Mouse (Mus musculus) embryonic stem cell, embryonic (primary cell): ENCODE measurements around the gene Trp53.

Source experiments
- CTCF ChIA-PET, 4 experiments: fragments of 300-600 bp in 2 of 4; fragments of 350-600 bp in 2 of 4; sonication (Branson Sonifier 250); formaldehyde crosslinking; loops; one replicate each; lab custom pipeline; 2022; ENCODE audit warnings: inconsistent platforms in 2 of 4; lab: Charles Lee
- POLR2A ChIA-PET, 4 experiments: fragments of 300-600 bp in 2 of 4; fragments of 350-600 bp in 2 of 4; sonication (Branson Sonifier 250); formaldehyde crosslinking; loops; one replicate each; lab custom pipeline; 2022; ENCODE audit warnings: antibody characterized with exemption in 4 of 4, inconsistent platforms in 1 of 4; lab: Charles Lee

Gene Trp53

DNA sequence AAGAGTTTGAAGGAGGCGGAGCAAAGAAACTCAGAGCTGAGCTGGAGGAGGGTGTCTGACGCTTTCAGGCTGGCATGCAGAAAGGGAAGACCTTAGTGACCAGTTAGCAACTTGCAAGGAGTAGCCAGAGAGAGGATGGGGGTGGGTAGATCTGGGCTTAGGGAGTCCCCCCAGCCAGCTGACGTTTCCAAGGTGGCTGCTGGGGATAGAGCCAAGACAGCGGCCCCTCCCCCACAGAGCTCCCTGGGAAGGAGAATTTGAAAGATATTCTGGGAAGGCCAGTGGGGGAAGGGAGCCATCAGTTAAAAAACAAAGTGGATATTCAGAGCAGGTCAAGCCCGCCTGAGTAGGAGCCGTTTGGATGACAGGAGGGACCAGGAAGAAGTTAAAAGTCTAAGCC lies 19.9 kb downstream of the Trp53 start:
- CTCF ChIA-PET = interaction anchor here (0.6 to 2.7 kb wide), 12 partner anchors 10 to 321 kb away, joined by 3 to 18 read pairs (median 3); partner anchors contain the start of genes Sat2 (in 1 of the 4), Trp53 (in 1 of the 4) and Wrap53 (in 1 of the 4)
- POLR2A ChIA-PET = interaction anchor here in 3 of 4 experiments (0.5 to 16.3 kb wide), 42 partner anchors 8 to 335 kb away, joined by 3 to 500 read pairs (median 4); partner anchors contain the start of genes Trp53 (in 3 of the 3), Wrap53 (in 3 of the 3), Fxr2 (in 2 of the 3) and Cd68 (in 1 of the 3)

DNA sequence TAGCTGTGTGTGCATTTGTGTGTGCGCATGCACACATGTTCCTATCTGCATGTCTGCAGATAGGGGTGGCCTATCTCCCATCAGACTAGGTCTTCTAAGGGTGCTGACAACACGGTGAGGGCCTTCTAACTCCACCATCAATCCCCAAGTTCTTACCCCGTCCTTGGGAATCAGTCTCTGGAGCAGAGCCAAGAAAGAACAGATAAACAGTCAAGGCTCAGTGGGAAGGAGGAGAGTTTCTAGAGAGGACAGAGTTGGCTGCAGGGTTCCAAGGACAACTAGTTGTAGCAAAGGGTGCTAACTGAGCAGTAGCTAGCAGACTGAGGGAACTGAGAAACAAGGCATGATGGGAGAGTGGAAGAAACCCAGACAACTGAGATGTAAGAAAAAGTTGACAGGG lies 21.6 kb downstream of the Trp53 start:
- ChIA-PET CTCF (interaction anchor here in 3 of 4 experiments (0.6 to 1.7 kb wide), 3 partner anchors 12 to 26 kb away, joined by 3 to 5 read pairs (median 3); no protein-coding TSS in a partner anchor), POLR2A (interaction anchor here in 3 of 4 experiments (1.0 to 16.3 kb wide), 9 partner anchors 9 to 49 kb away, joined by 3 to 500 read pairs (median 5); partner anchors contain the start of genes Trp53 (in 3 of the 3), Wrap53 (in 3 of the 3) and Sat2 (in 1 of the 3))

GRCm38 (mm10) chr11:69603516-69603915 lies 23.4 kb downstream of the Trp53 start:
- ChIA-PET POLR2A (interaction anchor here in 3 of 4 experiments (0.6 to 16.3 kb wide), 7 partner anchors 10 to 92 kb away, joined by 3 to 500 read pairs (median 4); partner anchors contain the start of genes Trp53 (in 3 of the 3) and Wrap53 (in 3 of the 3)), CTCF (no interaction called here)

DNA sequence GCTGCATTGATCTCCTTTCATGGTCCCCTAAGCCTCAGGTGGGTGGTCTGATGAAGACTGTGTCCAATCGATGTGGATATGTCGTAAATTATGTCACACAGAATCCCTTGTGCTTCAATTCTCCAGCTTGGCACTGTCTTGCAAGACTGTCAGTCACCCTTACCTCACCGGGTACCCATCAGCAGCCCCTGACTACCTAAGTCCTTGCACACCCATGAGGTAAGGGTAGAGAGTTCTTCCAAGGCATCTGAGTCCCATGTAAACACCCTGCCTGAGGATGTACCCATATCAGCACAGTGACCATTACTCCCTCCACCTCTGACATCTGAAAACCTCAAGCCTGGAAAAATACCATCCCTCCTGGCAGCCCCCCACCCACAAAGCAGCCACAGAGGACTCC lies 24.2 kb downstream of the Trp53 start:
- CTCF ChIA-PET = interaction anchor here in 1 of 4 experiments (0.9 to 2.0 kb wide), 3 partner anchors 25 to 58 kb away, joined by 3 to 8 read pairs (median 5); partner anchors contain the start of gene Sox15
- POLR2A ChIA-PET = interaction anchor here in 3 of 4 experiments (0.6 to 16.3 kb wide), 26 partner anchors 9 to 381 kb away, joined by 3 to 500 read pairs (median 5); partner anchors contain the start of genes Cntrob (in 2 of the 3), Trappc1 (in 2 of the 3), Trp53 (in 2 of the 3) and Wrap53 (in 2 of the 3)

GRCm38 (mm10) chr11:69604795-69605664 lies 24.9 kb downstream of the Trp53 start:
- ChIA-PET CTCF (interaction anchor here in 2 of 4 experiments (0.5 to 2.0 kb wide), 7 partner anchors 23 to 108 kb away, joined by 3 to 10 read pairs (median 5); partner anchors contain the start of genes Sox15 (in 1 of the 2), Trp53 (in 1 of the 2) and Wrap53 (in 1 of the 2)), POLR2A (interaction anchor here (0.6 to 16.3 kb wide), 58 partner anchors 9 to 381 kb away, joined by 3 to 500 read pairs (median 5); partner anchors contain the start of genes Sat2 (in 3 of the 4), Cntrob (in 2 of the 4), Fxr2 (in 2 of the 4) and Trappc1 (in 2 of the 4))

GRCm38 (mm10) chr11:69605726-69606490 lies 25.7 kb downstream of the Trp53 start, which contains the start of gene Atp1b2:
Atp1b2 (minus strand) TSS chr11:69605942.
- ChIA-PET POLR2A (interaction anchor here (0.5 to 16.3 kb wide), 50 partner anchors 8 to 295 kb away, joined by 3 to 500 read pairs (median 5); partner anchors contain the start of genes Sat2 (in 3 of the 4), Trp53 (in 3 of the 4), Wrap53 (in 3 of the 4) and Fxr2 (in 2 of the 4)), CTCF (interaction anchor here in 2 of 4 experiments (0.5 to 2.0 kb wide), 5 partner anchors 22 to 107 kb away, joined by 3 to 10 read pairs (median 5); partner anchors contain the start of genes Sox15 (in 1 of the 2), Trp53 (in 1 of the 2) and Wrap53 (in 1 of the 2))

GRCm38 (mm10) chr11:69606491-69606795 lies 26.3 kb downstream of the Trp53 start:
- ChIA-PET CTCF (interaction anchor here in 1 of 4 experiments (1.5 kb wide), 1 partner anchor 26 kb away, joined by 4 read pairs; the partner anchor contains the start of genes Trp53 and Wrap53), POLR2A (interaction anchor here (0.6 to 16.3 kb wide), 18 partner anchors 8 to 283 kb away, joined by 3 to 500 read pairs (median 6); partner anchors contain the start of genes Trp53 (in 2 of the 4), Wrap53 (in 2 of the 4), Cntrob (in 1 of the 4) and Fxr2 (in 1 of the 4))

DNA sequence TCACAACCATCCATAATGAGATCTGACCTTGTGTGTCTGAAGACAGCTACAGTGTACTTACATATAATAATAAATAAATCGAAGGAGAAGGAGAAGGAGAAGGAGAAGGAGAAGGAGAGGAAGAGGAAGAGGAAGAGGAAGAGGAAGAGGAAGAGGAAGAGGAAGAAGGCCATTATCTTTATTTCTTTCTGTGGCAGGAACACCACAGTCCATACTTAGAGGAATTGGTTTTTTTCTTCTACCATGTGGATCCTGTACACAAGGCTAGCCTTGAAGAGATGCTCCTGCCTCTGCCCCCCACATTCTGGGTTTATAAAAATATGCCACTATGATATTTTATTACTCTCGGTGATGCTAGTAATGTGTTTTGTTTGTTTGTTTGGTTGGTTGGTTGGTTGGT lies 26.7 kb downstream of the Trp53 start:
- POLR2A ChIA-PET = interaction anchor here in 2 of 4 experiments (1.4 to 16.3 kb wide), 5 partner anchors 12 to 60 kb away, joined by 4 to 500 read pairs (median 8); partner anchors contain the start of genes Trp53 (in 2 of the 2), Wrap53 (in 2 of the 2) and Fxr2 (in 1 of the 2)
- CTCF ChIA-PET = interaction anchor here in 1 of 4 experiments (1.5 kb wide), 1 partner anchor 27 kb away, joined by 4 read pairs; the partner anchor contains the start of genes Trp53 and Wrap53

GRCm38 (mm10) chr11:69608525-69608924 lies 28.4 kb downstream of the Trp53 start:
- ChIA-PET CTCF (interaction anchor here in 3 of 4 experiments (0.6 to 2.3 kb wide), 4 partner anchors 22 to 79 kb away, joined by 3 to 10 read pairs (median 4); partner anchors contain the start of genes Trp53 (in 1 of the 3) and Wrap53 (in 1 of the 3)), POLR2A (interaction anchor here in 3 of 4 experiments (0.6 to 16.3 kb wide), 14 partner anchors 8 to 823 kb away, joined by 3 to 500 read pairs (median 5); partner anchors contain the start of genes Trp53 (in 3 of the 3), Wrap53 (in 3 of the 3) and Eif5a (in 1 of the 3))

DNA sequence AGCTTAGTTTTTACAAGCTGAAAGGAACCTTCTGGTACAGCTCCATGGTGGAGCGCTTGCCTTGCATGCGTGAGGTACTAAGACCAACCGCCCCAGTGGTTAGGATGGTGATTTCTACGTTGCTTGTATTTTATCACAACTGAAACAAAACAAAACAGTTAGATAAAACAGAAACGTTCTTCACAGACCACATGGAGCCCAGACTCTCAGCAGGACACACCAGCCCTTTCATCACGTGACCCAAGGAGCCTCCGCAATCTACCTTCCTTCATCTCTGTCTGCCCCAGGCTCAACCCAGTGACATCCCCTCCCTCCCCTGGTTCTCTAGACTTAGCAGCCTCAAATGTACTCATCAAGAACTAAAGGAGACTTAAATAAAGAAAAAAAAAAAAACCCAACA lies 29.3 kb downstream of the Trp53 start:
- ChIA-PET POLR2A (interaction anchor here in 3 of 4 experiments (0.7 to 16.3 kb wide), 14 partner anchors 9 to 824 kb away, joined by 3 to 500 read pairs (median 5); partner anchors contain the start of genes Trp53 (in 3 of the 3), Wrap53 (in 3 of the 3) and Eif5a (in 1 of the 3)), CTCF (interaction anchor here in 2 of 4 experiments (0.6 to 2.3 kb wide), 2 partner anchors 30 to 31 kb away, joined by 3 to 10 read pairs; partner anchors contain the start of genes Trp53 (in 1 of the 2) and Wrap53 (in 1 of the 2))

GRCm38 (mm10) chr11:69610899-69611298 lies 30.7 kb downstream of the Trp53 start:
- ChIA-PET POLR2A (interaction anchor here in 2 of 4 experiments (0.6 to 16.3 kb wide), 8 partner anchors 11 to 174 kb away, joined by 3 to 500 read pairs (median 11); partner anchors contain the start of genes Trp53 (in 2 of the 2), Wrap53 (in 2 of the 2) and Sat2 (in 1 of the 2)), CTCF (interaction anchor here in 2 of 4 experiments (0.7 to 1.4 kb wide), 4 partner anchors 53 to 1023 kb away, joined by 3 to 5 read pairs (median 4); no protein-coding TSS in a partner anchor)

- ChIA-PET POLR2A (interaction anchor here (0.6 to 9.5 kb wide), 37 partner anchors 8 to 216 kb away, joined by 3 to 97 read pairs (median 4); partner anchors contain the start of genes Trp53 (in 4 of the 4), Wrap53 (in 4 of the 4), Atp1b2 (in 3 of the 4) and Fxr2 (in 2 of the 4)), CTCF (interaction anchor here (0.5 to 2.6 kb wide), 50 partner anchors 11 to 1496 kb away, joined by 3 to 23 read pairs (median 4); partner anchors contain the start of genes Trp53 (in 4 of the 4), Wrap53 (in 4 of the 4), Dnah2 (in 1 of the 4) and Fxr2 (in 1 of the 4))
Measured at GRCm38 (mm10) chr11:69613553-69614256, 33.5 kb downstream of the Trp53 start.

DNA sequence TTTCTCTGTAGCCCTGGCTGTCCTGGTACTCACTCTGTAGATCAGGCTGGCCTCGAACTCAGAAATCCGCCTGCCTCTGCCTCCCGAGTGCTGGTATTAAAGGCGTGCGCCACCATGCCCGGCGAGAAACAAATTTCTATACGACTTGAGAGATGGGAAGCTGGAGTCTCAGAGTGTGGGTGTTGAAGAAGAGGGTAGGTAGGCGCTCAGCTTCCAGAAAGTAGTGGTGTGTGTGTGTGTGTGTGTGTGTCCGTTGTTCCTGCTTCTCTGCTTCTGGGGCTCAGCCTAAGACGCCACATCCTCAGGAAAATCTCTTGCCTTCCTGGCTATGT lies 34.1 kb downstream of the Trp53 start:
- ChIA-PET POLR2A (interaction anchor here (0.6 to 9.5 kb wide), 34 partner anchors 8 to 203 kb away, joined by 3 to 97 read pairs (median 5); partner anchors contain the start of genes Trp53 (in 4 of the 4), Wrap53 (in 4 of the 4), Atp1b2 (in 3 of the 4) and Fxr2 (in 2 of the 4)), CTCF (interaction anchor here (0.6 to 2.6 kb wide), 44 partner anchors 10 to 1495 kb away, joined by 3 to 23 read pairs (median 4); partner anchors contain the start of genes Trp53 (in 3 of the 4), Wrap53 (in 3 of the 4), Dnah2 (in 1 of the 4) and Fxr2 (in 1 of the 4))

- CTCF ChIA-PET = interaction anchor here (0.5 to 2.2 kb wide), 20 partner anchors 12 to 166 kb away, joined by 3 to 15 read pairs (median 3); partner anchors contain the start of genes Trp53 (in 2 of the 4), Wrap53 (in 2 of the 4) and Fxr2 (in 1 of the 4)
- POLR2A ChIA-PET = interaction anchor here (0.6 to 9.5 kb wide), 16 partner anchors 11 to 94 kb away, joined by 3 to 97 read pairs (median 4); partner anchors contain the start of genes Trp53 (in 3 of the 4), Wrap53 (in 3 of the 4), Atp1b2 (in 2 of the 4) and Fxr2 (in 1 of the 4)
Measured at GRCm38 (mm10) chr11:69616781-69617180, 36.6 kb downstream of the Trp53 start.
